Mouse (Mus musculus): ENCODE measurements around the gene Sult1a1. TPM values are rescaled to one million over a fixed set of nuclear protein-coding genes. Genes with fewer than 3 reads are reported as not detected.
"Not testable (repeated sequence)": the region's sequence is repeated elsewhere in the genome, so short reads cannot be mapped to it uniquely, and the experiment has no call there.

Sult1a1 gene
- polyA plus RNA-seq, 1 experiment from 2014 or later = 12.2 TPM

DNA sequence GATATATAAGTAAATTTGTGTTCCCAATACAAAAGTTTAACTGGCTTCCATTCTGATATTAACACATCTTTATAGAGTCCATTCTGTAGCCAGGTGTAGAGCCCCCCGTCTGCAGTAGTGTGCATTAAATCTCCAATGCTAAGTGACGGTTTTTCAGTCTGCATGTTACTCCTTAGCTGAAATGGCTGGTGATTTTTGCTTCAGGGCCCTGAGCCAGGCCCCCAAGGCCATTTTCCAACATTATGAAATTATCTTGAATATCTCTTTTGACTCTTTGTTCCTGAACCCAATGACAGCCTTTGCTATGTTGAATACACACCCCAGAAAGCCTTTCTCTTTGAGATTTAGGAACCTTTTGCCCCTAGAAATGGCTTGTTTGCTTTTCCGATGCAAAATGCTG, 16.5 kb downstream of the Sult1a1 start:
- H3K36me3 ChIP-seq = peaks cover 17% of the 10 kb centered on the region; the same call in 1 of the 2 replicates
- no peak overlapping the region for H3K9ac ChIP-seq
- no peak overlapping the region for H3K4me2 ChIP-seq (replicated peaks)
- no peaks in the 10 kb centered on the region for H3K9me3 ChIP-seq (replicated peaks)
- H3K27ac ChIP-seq (replicated peaks) = no peak overlapping the region
- WGBS = 86% methylated on average over 3 of the region's 3 CpGs
- ATAC-seq (ENCODE audit: insufficient number of reproducible peaks, low FRiP score, low TSS enrichment, low read depth) = no peak
- H3K4me1 ChIP-seq = no peaks in the 10 kb centered on the region
- H3K4me3 ChIP-seq (replicated peaks) = no peak overlapping the region
- no peaks in the 10 kb centered on the region for H3K27me3 ChIP-seq

DNA sequence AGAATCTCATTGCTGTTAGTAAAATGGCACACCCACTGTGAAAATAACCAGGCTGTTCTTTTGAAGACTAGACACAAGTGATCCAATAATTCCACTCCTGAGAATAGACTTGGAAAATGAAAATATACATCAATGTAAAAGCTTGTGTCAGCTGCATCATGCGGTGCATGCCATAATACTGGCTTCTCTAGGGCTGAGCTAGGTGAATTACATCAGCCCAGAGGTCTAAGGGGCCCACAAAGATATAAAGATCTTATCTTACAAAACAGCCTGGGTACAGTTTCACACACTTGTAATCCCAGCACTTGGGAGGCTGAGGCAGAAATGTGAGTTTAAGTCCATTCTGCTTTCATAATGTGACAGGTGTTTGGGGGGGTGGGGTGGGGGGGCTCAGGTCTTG, 18.7 kb downstream of the Sult1a1 start:
- no peaks in the 10 kb centered on the region for H3K9me3 ChIP-seq (replicated peaks)
- 0 out of 2 replicates have a peak, but pooled peaks cover under 1% of the 10 kb centered on the region for H3K36me3 ChIP-seq
- no peak overlapping the region for H3K4me3 ChIP-seq (replicated peaks)
- H3K9ac ChIP-seq = no peak overlapping the region
- no peak overlapping the region for H3K27ac ChIP-seq (replicated peaks)
- 83% methylated on average over 1 of the region's 1 CpGs for WGBS
- H3K27me3 ChIP-seq = no peaks in the 10 kb centered on the region
- no peak overlapping the region for H3K4me2 ChIP-seq (replicated peaks)
- ATAC-seq (ENCODE audit: insufficient number of reproducible peaks, low FRiP score, low TSS enrichment, low read depth) = no peak
- no peaks in the 10 kb centered on the region for H3K4me1 ChIP-seq

DNA sequence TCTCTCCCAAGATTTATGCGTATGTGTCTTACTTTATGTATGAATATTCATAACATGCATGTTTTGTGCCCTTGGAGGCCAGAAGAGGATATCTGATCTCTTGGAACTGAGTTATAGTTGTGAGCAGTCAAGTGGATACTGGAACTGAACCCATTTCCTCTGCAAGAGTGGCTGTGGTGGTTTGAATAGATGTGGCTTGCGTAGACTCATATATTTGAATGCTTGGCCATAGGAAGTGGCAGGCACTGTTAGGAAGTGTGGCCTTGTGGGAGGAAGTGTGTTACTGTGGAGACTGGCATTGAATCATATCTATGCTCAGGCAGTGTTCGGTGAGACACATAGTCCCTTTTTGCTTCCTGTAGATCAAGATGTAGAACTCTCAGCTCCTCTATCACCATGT, 20.5 kb downstream of the Sult1a1 start:
- whole genome bisulfite sequencing = 85% methylated on average over 3 of the region's 3 CpGs
- ATAC-seq (ENCODE audit: insufficient number of reproducible peaks, low FRiP score, low TSS enrichment, low read depth) = no peak
- H3K4me2 ChIP-seq (replicated peaks) = no peak overlapping the region

DNA sequence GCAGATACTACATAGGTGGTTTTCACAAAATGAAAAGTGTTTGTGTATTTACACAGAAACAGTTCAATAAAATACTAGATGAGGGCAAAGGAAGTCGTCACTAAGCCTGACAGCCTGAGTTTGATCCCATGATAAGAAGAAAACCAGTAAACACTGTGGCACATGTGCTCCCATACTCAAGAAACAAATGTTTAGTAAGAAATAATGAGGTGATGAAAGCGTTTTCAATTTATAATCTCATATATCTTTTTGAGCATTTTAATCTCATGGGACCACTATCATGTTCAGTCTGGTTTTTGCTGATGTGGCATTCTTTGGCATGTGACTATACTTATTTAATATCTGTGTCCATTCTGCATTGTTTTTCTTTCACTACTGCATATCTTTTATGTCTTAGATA, 22.2 kb downstream of the Sult1a1 start:
- no peak overlapping the region for H3K4me2 ChIP-seq (replicated peaks)
- no peak overlapping the region for H3K9ac ChIP-seq
- H3K4me3 ChIP-seq (replicated peaks) = no peak overlapping the region
- peaks cover 8% of the 10 kb centered on the region for H3K4me1 ChIP-seq
- no peaks in the 10 kb centered on the region for H3K9me3 ChIP-seq (replicated peaks)
- ATAC-seq (ENCODE audit: insufficient number of reproducible peaks, low FRiP score, low TSS enrichment, low read depth) = no peak
- no peak overlapping the region for H3K27ac ChIP-seq (replicated peaks)
- H3K36me3 ChIP-seq = no peaks in the 10 kb centered on the region
- 75% methylated on average over 2 of the region's 2 CpGs for WGBS
- no peaks in the 10 kb centered on the region for H3K27me3 ChIP-seq

More for the DNA sequence above, 20.5 kb downstream of the Sult1a1 start:
- Histone ChIP-seq H3K27me3 (no peaks in the 10 kb centered on the region), H3K4me3 (replicated peaks) (no peak overlapping the region), H3K36me3 (no peaks in the 10 kb centered on the region), H3K27ac (replicated peaks) (no peak overlapping the region), H3K4me1 (no peaks in the 10 kb centered on the region), H3K9me3 (replicated peaks) (no peaks in the 10 kb centered on the region), H3K9ac (no peak overlapping the region)

DNA sequence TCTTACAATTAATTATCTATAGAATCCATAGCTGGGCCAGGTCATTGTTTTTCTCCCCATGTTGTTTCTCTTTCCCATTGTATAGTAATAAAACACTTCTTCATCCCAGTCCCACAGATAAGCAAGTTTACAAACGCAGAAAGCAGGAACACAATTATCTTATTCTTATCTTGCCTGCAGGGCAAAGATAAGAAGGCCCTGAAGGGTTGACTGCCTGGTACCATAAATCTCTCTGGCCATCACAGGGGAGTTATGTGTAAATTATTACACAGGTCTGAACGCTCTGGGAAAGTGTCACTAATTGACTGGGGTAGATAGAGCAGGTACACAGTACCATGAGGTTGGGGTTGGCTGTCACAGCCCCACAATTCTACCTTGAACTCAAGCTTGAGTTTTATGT, 25.4 kb downstream of the Sult1a1 start:
- no peak for ATAC-seq (ENCODE audit: insufficient number of reproducible peaks, low FRiP score, low TSS enrichment, low read depth)

DNA sequence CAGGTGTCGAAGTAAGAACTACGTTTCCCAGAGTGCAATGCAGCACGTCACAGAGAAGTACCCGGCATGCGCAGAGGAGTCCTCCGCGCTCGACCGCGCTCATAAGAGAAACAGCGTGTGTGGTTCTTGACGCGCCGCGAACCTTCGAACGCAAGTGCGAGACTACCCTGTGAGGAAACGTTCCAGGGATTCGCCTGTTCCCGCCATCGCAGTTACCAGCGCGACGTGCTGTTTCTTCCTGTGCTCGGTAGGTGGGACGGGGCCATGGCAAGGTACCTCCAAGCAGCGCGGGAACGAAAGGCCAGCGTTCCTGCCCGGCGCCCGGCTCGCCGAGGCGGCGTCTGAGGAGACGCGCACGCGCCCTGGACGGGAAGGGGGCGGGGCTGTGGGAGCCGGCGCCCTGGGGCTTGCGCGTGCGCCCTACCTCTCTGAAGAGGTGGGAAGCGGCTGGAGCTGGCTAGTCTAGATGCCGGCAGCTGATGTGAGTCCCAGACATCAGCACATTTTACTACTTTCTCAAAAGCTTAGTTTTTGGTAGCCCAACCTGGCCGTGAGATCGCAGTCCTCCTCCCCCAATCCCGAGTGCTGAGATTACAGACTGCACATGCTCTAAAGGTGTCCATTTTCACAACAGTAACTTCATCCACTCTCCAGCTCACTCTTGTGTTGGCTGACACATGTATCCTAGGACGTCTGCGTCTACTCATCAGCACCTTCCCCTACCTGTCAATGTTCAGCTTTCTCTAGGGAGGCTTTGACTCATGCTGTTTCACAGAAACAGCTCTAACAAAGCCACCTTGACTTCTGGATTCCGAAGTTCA, 26.8 kb downstream of the Sult1a1 start, which contains the start of gene Sgf29:
TSS of gene Sgf29 (plus strand) at position 79 of the 821 bp plus-strand sequence.
- peak; percentile 98 for ATAC-seq (ENCODE audit: insufficient number of reproducible peaks, low FRiP score, low TSS enrichment, low read depth)
- no peaks in the 10 kb centered on the region for H3K9me3 ChIP-seq (replicated peaks)
- H3K9ac ChIP-seq = peak within 1 kb of the TSS; percentile 74
- peaks cover 13% of the 10 kb centered on the region for H3K4me1 ChIP-seq
- no peaks in the 10 kb centered on the region for H3K27me3 ChIP-seq
- H3K4me2 ChIP-seq (replicated peaks) = peak within 1 kb of the TSS; percentile 68
- peak within 1 kb of the TSS; percentile 97 for H3K27ac ChIP-seq (replicated peaks)
- peak within 1 kb of the TSS; percentile 75 for H3K4me3 ChIP-seq (replicated peaks)
- WGBS = under 1% methylated on average over 57 of the region's 57 CpGs
- H3K36me3 ChIP-seq = no peaks in the 10 kb centered on the region

More for the DNA sequence above, 25.4 kb downstream of the Sult1a1 start:
- H3K9me3 ChIP-seq (replicated peaks) = no peaks in the 10 kb centered on the region
- WGBS = 82% methylated on average over 2 of the region's 2 CpGs
- peaks cover 13% of the 10 kb centered on the region for H3K4me1 ChIP-seq
- no peaks in the 10 kb centered on the region for H3K36me3 ChIP-seq
- H3K27me3 ChIP-seq = no peaks in the 10 kb centered on the region
- no peak overlapping the region for H3K4me3 ChIP-seq (replicated peaks)
- H3K27ac ChIP-seq (replicated peaks) = no peak overlapping the region
- no peak overlapping the region for H3K9ac ChIP-seq
- no peak overlapping the region for H3K4me2 ChIP-seq (replicated peaks)

DNA sequence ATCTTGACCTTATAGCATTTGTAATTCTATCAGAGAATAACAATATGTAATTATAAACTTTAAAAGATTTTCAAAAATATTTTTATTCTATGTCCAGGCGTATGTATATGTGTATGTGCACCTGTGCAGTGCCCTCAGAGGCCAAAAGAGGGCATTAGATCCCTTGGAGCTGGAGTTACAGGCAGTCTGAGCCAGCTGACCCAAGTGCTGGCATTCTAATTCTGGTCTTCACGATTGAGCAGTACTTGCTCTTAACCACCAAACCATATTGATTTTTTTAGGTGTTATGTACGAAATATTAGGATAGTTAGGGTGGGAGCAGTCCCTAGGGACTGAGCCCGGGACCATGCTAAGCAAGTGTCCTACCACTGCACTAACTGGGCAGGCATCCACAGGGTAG, 27.7 kb downstream of the Sult1a1 start:
- Histone ChIP-seq H3K4me2 (replicated peaks) (peak overlapping the region; percentile 68), H3K36me3 (no peaks in the 10 kb centered on the region), H3K4me1 (peaks cover 13% of the 10 kb centered on the region), H3K4me3 (replicated peaks) (peak overlapping the region; percentile 75; the same call in 1 of the 2 replicates), H3K9me3 (replicated peaks) (no peaks in the 10 kb centered on the region), H3K9ac (no peak overlapping the region), H3K27me3 (no peaks in the 10 kb centered on the region), H3K27ac (replicated peaks) (no peak overlapping the region)
- WGBS = 70% methylated on average over 4 of the region's 4 CpGs
- no peak for ATAC-seq (ENCODE audit: insufficient number of reproducible peaks, low FRiP score, low TSS enrichment, low read depth)

DNA sequence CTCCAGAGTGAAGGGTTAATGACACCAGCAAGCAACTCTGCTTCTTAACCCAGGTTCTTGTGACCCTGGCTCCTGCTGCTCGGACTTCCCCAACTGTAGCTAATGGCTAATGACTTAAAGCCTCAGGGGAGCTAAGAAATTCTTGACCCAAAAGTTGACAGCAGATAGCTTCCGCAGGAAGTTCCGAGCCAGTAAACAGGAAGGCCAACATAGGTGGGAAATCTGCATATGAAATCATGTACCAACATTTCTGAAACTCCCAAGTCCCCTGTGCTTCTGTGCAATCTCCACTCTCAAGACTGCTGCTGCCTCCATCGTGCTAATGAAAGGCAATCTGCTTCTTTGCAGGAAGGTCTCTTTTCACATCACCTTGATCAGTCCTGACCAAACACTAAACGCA, 30.5 kb downstream of the Sult1a1 start:
- peaks cover 13% of the 10 kb centered on the region for H3K4me1 ChIP-seq
- H3K4me3 ChIP-seq (replicated peaks) = no peak overlapping the region
- H3K27ac ChIP-seq (replicated peaks) = no peak overlapping the region
- H3K36me3 ChIP-seq = no peaks in the 10 kb centered on the region
- H3K27me3 ChIP-seq = no peaks in the 10 kb centered on the region
- no peaks in the 10 kb centered on the region for H3K9me3 ChIP-seq (replicated peaks)
- H3K4me2 ChIP-seq (replicated peaks) = no peak overlapping the region
- H3K9ac ChIP-seq = no peak overlapping the region
- no peak for ATAC-seq (ENCODE audit: insufficient number of reproducible peaks, low FRiP score, low TSS enrichment, low read depth)
- WGBS = 40% methylated on average over 5 of the region's 5 CpGs

DNA sequence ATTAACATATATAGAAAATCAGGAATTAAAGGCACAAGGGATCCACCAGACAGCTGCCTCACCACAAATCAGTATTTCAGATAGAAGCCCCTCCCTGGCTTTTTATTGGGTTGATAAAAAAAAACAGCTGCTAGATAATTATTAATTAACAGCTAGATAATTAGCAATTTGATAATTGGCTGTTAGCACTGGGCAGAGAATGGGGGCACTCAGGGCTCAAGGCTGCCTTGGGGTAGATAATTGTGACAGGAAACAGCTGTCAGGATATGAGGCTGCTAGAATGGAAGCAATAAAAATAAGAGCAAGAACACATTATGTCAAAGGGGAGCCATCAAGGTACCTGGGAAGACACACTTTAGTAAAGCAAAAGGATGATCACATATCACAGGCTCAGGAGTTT, 31.3 kb downstream of the Sult1a1 start:
- Histone ChIP-seq H3K27me3 (no peaks in the 10 kb centered on the region), H3K4me3 (replicated peaks) (no peak overlapping the region), H3K9me3 (replicated peaks) (no peaks in the 10 kb centered on the region), H3K4me2 (replicated peaks) (no peak overlapping the region), H3K27ac (replicated peaks) (no peak overlapping the region), H3K4me1 (peaks cover 9% of the 10 kb centered on the region), H3K9ac (no peak overlapping the region), H3K36me3 (no peaks in the 10 kb centered on the region)
- ATAC-seq (ENCODE audit: insufficient number of reproducible peaks, low FRiP score, low TSS enrichment, low read depth) = no peak

DNA sequence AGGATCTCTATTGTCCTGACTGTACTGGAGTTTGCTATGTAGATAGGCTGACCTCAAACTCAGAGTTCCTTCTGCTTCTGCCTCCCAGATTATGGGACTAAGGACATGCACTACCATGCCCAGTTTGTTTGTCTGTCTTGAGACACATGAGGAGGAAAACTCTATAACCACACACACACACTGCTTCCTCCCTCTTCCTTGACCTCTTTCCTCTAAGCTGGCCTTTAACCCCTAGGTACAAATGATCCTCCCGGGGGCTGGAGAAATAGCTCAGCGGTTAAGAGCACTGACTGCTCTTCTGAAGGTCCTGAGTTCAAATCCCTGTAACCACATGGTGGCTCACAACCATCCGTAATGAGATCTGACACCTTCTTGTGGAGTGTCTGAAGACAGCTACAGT, 31.9 kb downstream of the Sult1a1 start:
- H3K27me3 ChIP-seq = no peaks in the 10 kb centered on the region
- no peaks in the 10 kb centered on the region for H3K36me3 ChIP-seq
- no peak for ATAC-seq (ENCODE audit: insufficient number of reproducible peaks, low FRiP score, low TSS enrichment, low read depth)
- H3K9me3 ChIP-seq (replicated peaks) = no peaks in the 10 kb centered on the region
- H3K27ac ChIP-seq (replicated peaks) = no peak overlapping the region
- peaks cover 6% of the 10 kb centered on the region for H3K4me1 ChIP-seq
- WGBS = 49% methylated on average over 3 of the region's 3 CpGs
- no peak overlapping the region for H3K9ac ChIP-seq
- no peak overlapping the region for H3K4me3 ChIP-seq (replicated peaks)
- H3K4me2 ChIP-seq (replicated peaks) = no peak overlapping the region

DNA sequence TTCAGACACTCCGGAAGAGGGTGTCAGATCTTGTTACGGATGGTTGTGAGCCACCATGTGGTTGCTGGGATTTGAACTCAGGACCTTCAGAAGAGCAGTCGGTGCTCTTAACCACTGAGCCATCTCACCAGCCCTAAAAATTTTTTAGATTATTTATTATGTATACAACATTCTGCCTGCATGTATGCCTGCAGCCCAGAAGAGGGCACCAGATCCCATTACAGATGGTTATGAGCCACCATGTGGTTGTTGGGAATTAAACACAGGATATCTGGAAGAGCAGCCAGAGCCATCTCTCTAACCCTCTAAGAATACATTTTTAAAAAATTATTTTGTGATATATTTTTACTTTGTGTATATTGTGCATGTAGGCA, 33.0 kb downstream of the Sult1a1 start:
- not testable (repeated sequence) for H3K4me2 ChIP-seq (replicated peaks); H3K9me3 ChIP-seq (replicated peaks); H3K4me3 ChIP-seq (replicated peaks); H3K27ac ChIP-seq (replicated peaks); H3K27me3 ChIP-seq; H3K9ac ChIP-seq; H3K36me3 ChIP-seq; H3K4me1 ChIP-seq; ATAC-seq (ENCODE audit: insufficient number of reproducible peaks, low FRiP score, low TSS enrichment, low read depth)
- 54% methylated on average over 3 of the region's 3 CpGs for WGBS
